Mouse (Mus musculus) left cerebral cortex, adult 8-10 months (tissue): ENCODE data around the gene Arsg. TPM values are rescaled to one million over a fixed set of nuclear protein-coding genes. Genes with fewer than 3 reads are reported as not detected.

Source experiments
- DNase-seq, 2 experiments: peaks; one replicate each; pipeline ENCODE4 v3.0.0; 2022; ENCODE audit warnings: low spot score in 2 of 2
- total RNA-seq, 4 experiments: library from RNA; stranded (reverse); gene quantifications; 2 replicates each; pipeline ENCODE4 v1.2.4; 2022

The Arsg gene
- total RNA-seq, 4 experiments from 2014 or later, result 21.3 to 24.4 (median 22.7) TPM

GRCm38 (mm10) chr11:109544432-109544831 is 71.3 kb downstream of the Arsg start:
- DNase-seq, result no peak

- DNase-seq, result no peak
Measured at GRCm38 (mm10) chr11:109545265-109545664, 72.1 kb downstream of the Arsg start.

GRCm38 (mm10) chr11:109545700-109546143 is 72.5 kb downstream of the Arsg start:
- no peak for DNase-seq

GRCm38 (mm10) chr11:109546305-109547001 is 73.3 kb downstream of the Arsg start:
- no peak for DNase-seq

GRCm38 (mm10) chr11:109547652-109548051 is 74.5 kb downstream of the Arsg start:
- no peak for DNase-seq

- no peak for DNase-seq
Measured at GRCm38 (mm10) chr11:109549599-109550290, 76.6 kb downstream of the Arsg start.

- no peak for DNase-seq
Measured at GRCm38 (mm10) chr11:109553921-109554320, 80.7 kb downstream of the Arsg start.

- no peak for DNase-seq
Measured at GRCm38 (mm10) chr11:109554443-109554842, 81.3 kb downstream of the Arsg start.

- DNase-seq, result no peak
Measured at GRCm38 (mm10) chr11:109556130-109556529, 83.0 kb downstream of the Arsg start.

GRCm38 (mm10) chr11:109557419-109557818 is 84.2 kb downstream of the Arsg start:
- no peak for DNase-seq

- DNase-seq, result no peak
Measured at GRCm38 (mm10) chr11:109559241-109559640, 86.1 kb downstream of the Arsg start.

- no peak for DNase-seq
Measured at GRCm38 (mm10) chr11:109560793-109561257, 87.7 kb downstream of the Arsg start.

- DNase-seq, result no peak
Measured at GRCm38 (mm10) chr11:109561445-109561844, 88.3 kb downstream of the Arsg start.

GRCm38 (mm10) chr11:109563708-109564107 is 90.5 kb downstream of the Arsg start:
- DNase-seq, result no peak

GRCm38 (mm10) chr11:109564466-109565214 is 91.5 kb downstream of the Arsg start:
- no peak for DNase-seq

- no peak for DNase-seq
Measured at GRCm38 (mm10) chr11:109569007-109569618, 95.9 kb downstream of the Arsg start.

GRCm38 (mm10) chr11:109569809-109570208 is 96.6 kb downstream of the Arsg start:
- no peak for DNase-seq

GRCm38 (mm10) chr11:109572051-109572450 is 98.9 kb downstream of the Arsg start:
- DNase-seq, result no peak

GRCm38 (mm10) chr11:109574604-109575003 is 101.4 kb downstream of the Arsg start:
- DNase-seq, result no peak

- DNase-seq, result no peak
Measured at GRCm38 (mm10) chr11:109575832-109576231, 102.7 kb downstream of the Arsg start.

GRCm38 (mm10) chr11:109578536-109578935 is 105.4 kb downstream of the Arsg start:
- no peak for DNase-seq

GRCm38 (mm10) chr11:109579999-109580398 is 106.8 kb downstream of the Arsg start:
- no peak for DNase-seq
